Mouse (Mus musculus) hindbrain, embryonic 12.5 days (tissue): Measurements from ENCODE around the gene Zfp593. TPM values are rescaled to one million over a fixed set of nuclear protein-coding genes. Genes with fewer than 3 reads are reported as not detected.

Experiments used
- polyA plus RNA-seq: library from polyadenylated mRNA; unstranded; fragments of >200 nt; fragmentation: Nextera tagmentation; extraction: Ambion mirVana; gene quantifications from 2 replicates; pipeline ENCODE4 v1.2.1, GENCODE M21; 2016

Gene Zfp593
- polyA plus RNA-seq, 1 experiment from 2014 or later, result 18.3 TPM

Other genes starting within 250 kb of the Zfp593 start
- 43.1 and 44.1 TPM in 2 replicates for gene Dhdds, start 244.7 kb downstream of the Zfp593 start, polyA plus RNA-seq
- gene Lin28a, start 226.8 kb downstream of the Zfp593 start, polyA plus RNA-seq, result 1.4 TPM in 2 replicates
- gene Zfp683, start 191.8 kb downstream of the Zfp593 start, polyA plus RNA-seq, result not detected in 2 replicates
- gene Crybg2, start 184.8 kb downstream of the Zfp593 start, polyA plus RNA-seq, result 2.3 and 2.5 TPM in 2 replicates
- 4.8 and 5.0 TPM in 2 replicates for gene Cd52, start 150.5 kb downstream of the Zfp593 start, polyA plus RNA-seq
- gene Ubxn11, start 143.0 kb downstream of the Zfp593 start, polyA plus RNA-seq, result 11.6 and 13.4 TPM in 2 replicates
- 333 and 369 TPM in 2 replicates for gene Sh3bgrl3, start 116.8 kb downstream of the Zfp593 start, polyA plus RNA-seq
- 28.1 and 30.4 TPM in 2 replicates for gene Cep85, start 58.5 kb downstream of the Zfp593 start, polyA plus RNA-seq
- not detected in 2 replicates for gene Gm7534, start 42.6 kb downstream of the Zfp593 start, polyA plus RNA-seq
- gene Catsper4, start 18.2 kb downstream of the Zfp593 start, polyA plus RNA-seq, result not detected in 2 replicates
- 0.46 and 1.3 TPM in 2 replicates for gene Cnksr1, start 7.2 kb downstream of the Zfp593 start, polyA plus RNA-seq
- gene E130218I03Rik, start 1.9 kb downstream of the Zfp593 start, polyA plus RNA-seq, result 0.31 and 0.66 TPM in 2 replicates
- 0.35 and 0.39 TPM in 2 replicates for gene Gm30191, start 1.3 kb upstream of the Zfp593 start, polyA plus RNA-seq
- gene Grrp1, start 8.5 kb upstream of the Zfp593 start, polyA plus RNA-seq, result 8.5 and 8.9 TPM in 2 replicates
- gene Pdik1l, start 42.3 kb upstream of the Zfp593 start, polyA plus RNA-seq, result 30.8 and 32.5 TPM in 2 replicates
- 0.54 and 1.6 TPM in 2 replicates for gene Trim63, start 69.5 kb upstream of the Zfp593 start, polyA plus RNA-seq
- gene Slc30a2, start 97.6 kb upstream of the Zfp593 start, polyA plus RNA-seq, result not detected in 2 replicates
- gene Extl1, start 138.3 kb upstream of the Zfp593 start, polyA plus RNA-seq, result 1.2 and 1.7 TPM in 2 replicates
- 9.2 and 10.7 TPM in 2 replicates for gene Pafah2, start 150.7 kb upstream of the Zfp593 start, polyA plus RNA-seq
- gene Stmn1, start 222.7 kb upstream of the Zfp593 start, polyA plus RNA-seq, result 4,582 and 4,772 TPM in 2 replicates